Mouse (Mus musculus) G1E (cell line): ENCODE measurements around the gene Lmntd1.

Experiments
- CTCF ChIP-seq: IDR thresholded peaks from 2 replicates; pipeline ENCODE4 v1.5.1; 2012; ENCODE audit warnings: low read depth, low read length, inconsistent platforms, mixed read lengths
- POLR2AphosphoS5 ChIP-seq: IDR thresholded peaks from 2 replicates; pipeline ENCODE4 v1.6.1; 2012; ENCODE audit warnings: low read depth, low read length, inconsistent platforms; ENCODE audit not compliant: insufficient replicate concordance

DNA sequence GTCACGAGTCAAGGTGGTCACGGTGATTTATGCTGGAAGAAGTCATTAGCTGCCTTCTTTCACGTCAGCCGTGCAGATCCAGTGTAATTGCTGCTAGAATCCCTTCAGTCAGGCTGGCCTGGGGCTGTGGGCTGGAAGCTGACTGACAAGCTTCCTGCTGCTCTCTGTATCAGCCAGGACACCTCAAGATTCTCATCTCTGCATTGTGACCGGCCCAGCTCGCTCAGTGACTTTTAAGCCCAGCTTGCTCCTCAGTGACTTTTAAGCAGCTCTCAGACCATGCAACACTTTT lies 74.6 kb downstream of the Lmntd1 start:
- TF ChIP-seq POLR2AphosphoS5 (no peak), CTCF (no peak)
